Mouse (Mus musculus) midbrain, postnatal 0 days (tissue): ENCODE results near the gene Mmp9. TPM values are rescaled to one million over a fixed set of nuclear protein-coding genes. Genes with fewer than 3 reads are reported as not detected.

Experiments used
- ATAC-seq: fragments of 200-750 bp; cut with Nextera tagmentation; 2 replicates; pipeline ENCODE4 v1.8.0; 2017; ENCODE audit warnings: moderate number of reproducible peaks, mild to moderate bottlenecking, moderate TSS enrichment, moderate library complexity; ENCODE audit not compliant: low FRiP score
- DNase-seq: peaks from one replicate; pipeline ENCODE4 v3.0.0-alpha.2; 2015; ENCODE audit warnings: low spot score
- H3K27ac ChIP-seq: fragments of 300-500 bp; sonication (generic); 2 replicates; pipeline ENCODE4 v1.5.1; 2014; ENCODE audit warnings: low read depth, mild to moderate bottlenecking, low read length, mixed read lengths
- H3K27me3 ChIP-seq: fragments of 300-500 bp; sonication (generic); 2 replicates; pipeline ENCODE4 v1.6.1; 2014; ENCODE audit warnings: low read length, control low read depth, mixed read lengths; ENCODE audit not compliant: insufficient read depth
- H3K36me3 ChIP-seq: fragments of 300-500 bp; sonication (generic); 2 replicates; pipeline ENCODE4 v1.6.1; 2014; ENCODE audit warnings: low read length, control low read depth, mixed read lengths; ENCODE audit not compliant: insufficient read depth
- H3K4me1 ChIP-seq: fragments of 300-500 bp; sonication (generic); 2 replicates; pipeline ENCODE4 v1.6.1; 2014; ENCODE audit warnings: mild to moderate bottlenecking, control low read depth, antibody characterized with exemption, low read length, mixed read lengths; ENCODE audit not compliant: insufficient read depth
- H3K4me2 ChIP-seq: fragments of 300-500 bp; sonication (generic); 2 replicates; pipeline ENCODE4 v1.6.1; 2014; ENCODE audit warnings: low read depth, mild to moderate bottlenecking, low read length, mixed read lengths; ENCODE audit not compliant: poor library complexity, severe bottlenecking
- H3K4me3 ChIP-seq: fragments of 300-500 bp; sonication (generic); 2 replicates; pipeline ENCODE4 v1.5.1; 2014; ENCODE audit warnings: low read depth, mild to moderate bottlenecking, low read length, moderate library complexity
- H3K9ac ChIP-seq: fragments of 300-500 bp; sonication (generic); replicated peaks from 2 replicates; pipeline ENCODE4 v1.6.1; 2014; ENCODE audit warnings: mild to moderate bottlenecking, low read length, moderate library complexity, mixed read lengths; ENCODE audit not compliant: poor library complexity, severe bottlenecking
- H3K9me3 ChIP-seq: fragments of 300-500 bp; sonication (generic); 2 replicates; pipeline ENCODE4 v1.6.1; 2016; ENCODE audit warnings: low read length, control low read depth
- CTCF ChIP-seq: IDR thresholded peaks from 2 replicates; pipeline ENCODE4 v1.5.1; 2016; ENCODE audit warnings: antibody characterized with exemption, mild to moderate bottlenecking
- WGBS: fragments of 180-500 bp; shearing (Covaris S2); extraction: QIAGEN DNeasy Blood & Tissue Kit; methylation state at CpG from one replicate; pipeline ENCODE4 v1.1.7; 2014; 5-methylcytosine and 5-hydroxymethylcytosine counted together
- polyA plus RNA-seq: library from polyadenylated mRNA; unstranded; fragments of >200 nt; fragmentation: Nextera tagmentation; extraction: Ambion mirVana; gene quantifications from 2 replicates; pipeline ENCODE4 v1.2.1, GENCODE M21; 2015
- total RNA-seq: library from RNA; depleted of rRNA; stranded (reverse); fragments of >200 nt; gene quantifications from 2 replicates; pipeline ENCODE4 v1.2.3, GENCODE M21; 2014

Gene Mmp9
- total and polyA plus RNA-seq, 2 experiments from 2014 or later, result 7.1 to 13.4 TPM

DNA sequence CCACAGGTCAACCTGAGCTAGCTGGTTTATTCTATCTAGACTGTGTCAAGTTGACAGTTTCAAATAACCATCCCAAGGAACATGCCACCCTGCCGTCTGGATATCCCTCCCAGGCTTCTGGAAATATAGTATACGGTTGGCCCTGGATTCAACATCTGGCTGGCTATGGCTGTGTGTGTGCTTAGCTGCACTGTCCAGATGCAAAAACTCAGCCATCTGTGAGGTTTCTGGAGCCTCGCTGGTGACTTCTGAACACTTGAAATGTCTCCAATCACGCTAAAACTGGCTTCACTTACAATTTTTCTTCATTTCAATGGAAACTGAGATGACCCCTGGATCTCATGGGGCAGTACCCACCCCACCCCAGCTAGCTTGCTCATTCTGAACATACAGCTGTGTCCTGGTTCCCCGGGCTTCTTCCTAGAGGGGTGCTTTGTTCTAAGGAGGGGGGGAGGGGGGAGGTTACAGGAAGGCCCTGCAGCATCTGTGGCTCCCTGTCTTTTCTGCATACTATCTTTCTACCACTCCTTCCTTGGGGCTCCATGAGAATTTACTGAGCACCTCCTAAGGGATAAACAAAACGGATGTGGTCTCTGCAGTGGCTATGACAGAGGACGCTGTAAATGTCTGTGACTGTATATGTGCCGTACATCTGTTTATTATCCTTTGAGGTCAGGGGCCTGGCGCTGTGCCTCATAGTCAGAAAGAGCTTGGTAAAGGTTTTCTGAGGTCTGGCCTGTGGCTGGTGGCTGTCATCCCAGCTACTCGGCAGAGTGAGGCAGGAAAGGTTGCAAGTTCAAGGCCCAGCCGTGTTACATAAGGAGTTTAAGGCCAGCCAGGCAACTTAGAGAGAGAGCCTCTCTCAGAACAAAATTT is 9.6 kb upstream of the Mmp9 start:
- Histone ChIP-seq H3K9ac (no peak overlapping the region), H3K27ac (no peak overlapping the region), H3K4me1 (no peaks in the 10 kb centered on the region), H3K4me3 (no peak overlapping the region), H3K4me2 (no peak overlapping the region), H3K36me3 (no peaks in the 10 kb centered on the region), H3K27me3 (no peaks in the 10 kb centered on the region), H3K9me3 (no peaks in the 10 kb centered on the region)
- DNase-seq (no peak), ATAC-seq (no peak)
- no peak for TF ChIP-seq CTCF
- 60% methylated on average over 11 of the region's 11 CpGs for WGBS

DNA sequence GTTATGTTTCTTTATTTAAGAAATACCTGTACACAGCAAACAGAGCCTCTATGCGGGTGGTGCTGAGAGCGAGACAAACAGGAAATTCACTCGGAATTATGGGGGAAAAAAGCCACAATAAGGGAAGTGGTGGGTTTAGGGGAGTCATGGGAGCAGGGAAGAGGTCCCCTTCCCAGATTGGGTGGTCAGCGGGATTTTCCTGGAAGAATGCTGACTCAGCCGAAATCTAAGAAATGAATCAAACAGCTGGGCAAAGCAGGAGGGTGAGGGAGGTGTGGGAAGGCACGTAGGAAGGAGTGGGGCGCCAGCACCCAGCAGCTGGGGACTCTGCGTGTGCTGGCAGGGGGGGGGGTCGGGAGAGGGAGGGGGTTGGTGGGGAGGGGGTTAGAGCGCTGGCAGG is 7.0 kb upstream of the Mmp9 start:
- 54% methylated on average over 6 of the region's 10 CpGs for WGBS
- no peak for TF ChIP-seq CTCF
- H3K36me3 ChIP-seq, result no peaks in the 10 kb centered on the region

DNA sequence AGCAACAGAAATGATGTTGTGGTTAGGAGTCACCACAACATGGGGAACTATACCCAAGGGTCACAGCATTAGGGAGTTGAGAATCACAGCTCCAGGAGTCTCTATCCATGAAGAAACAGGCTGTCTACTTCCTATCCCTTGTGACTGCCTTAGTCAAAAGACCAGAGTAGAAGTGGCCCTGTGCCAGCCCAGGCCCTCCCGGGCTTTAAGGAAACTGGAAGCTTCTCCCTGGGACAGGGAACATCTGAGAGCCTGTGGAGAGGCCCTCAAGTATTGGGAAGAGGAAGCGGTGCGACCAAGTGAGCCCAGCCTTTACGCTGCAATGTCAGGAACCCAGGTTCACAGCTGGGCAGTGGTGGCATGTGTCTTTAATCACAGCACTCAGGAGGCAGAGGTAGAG is 4.6 kb upstream of the Mmp9 start:
- Histone ChIP-seq H3K27ac (no peak overlapping the region), H3K27me3 (0 out of 2 replicates have a peak, but pooled peaks cover 3% of the 10 kb centered on the region), H3K9ac (no peak overlapping the region), H3K4me2 (no peak overlapping the region), H3K4me3 (no peak overlapping the region), H3K4me1 (0 out of 2 replicates have a peak, but pooled peaks cover 14% of the 10 kb centered on the region), H3K36me3 (no peaks in the 10 kb centered on the region), H3K9me3 (no peaks in the 10 kb centered on the region)
- no peak for TF ChIP-seq CTCF
- DNase-seq (no peak), ATAC-seq (no peak)
- 72% methylated on average over 4 of the region's 4 CpGs for WGBS

More for the DNA sequence above, 7.0 kb upstream of the Mmp9 start:
- H3K9me3 ChIP-seq, result no peaks in the 10 kb centered on the region
- ATAC-seq, result no peak
- H3K27me3 ChIP-seq, result no peaks in the 10 kb centered on the region
- DNase-seq, result no peak
- H3K4me2 ChIP-seq, result no peak overlapping the region
- H3K27ac ChIP-seq, result no peak overlapping the region
- no peak overlapping the region for H3K9ac ChIP-seq
- no peak overlapping the region for H3K4me3 ChIP-seq
- 0 out of 2 replicates have a peak, but pooled peaks cover 6% of the 10 kb centered on the region for H3K4me1 ChIP-seq

DNA sequence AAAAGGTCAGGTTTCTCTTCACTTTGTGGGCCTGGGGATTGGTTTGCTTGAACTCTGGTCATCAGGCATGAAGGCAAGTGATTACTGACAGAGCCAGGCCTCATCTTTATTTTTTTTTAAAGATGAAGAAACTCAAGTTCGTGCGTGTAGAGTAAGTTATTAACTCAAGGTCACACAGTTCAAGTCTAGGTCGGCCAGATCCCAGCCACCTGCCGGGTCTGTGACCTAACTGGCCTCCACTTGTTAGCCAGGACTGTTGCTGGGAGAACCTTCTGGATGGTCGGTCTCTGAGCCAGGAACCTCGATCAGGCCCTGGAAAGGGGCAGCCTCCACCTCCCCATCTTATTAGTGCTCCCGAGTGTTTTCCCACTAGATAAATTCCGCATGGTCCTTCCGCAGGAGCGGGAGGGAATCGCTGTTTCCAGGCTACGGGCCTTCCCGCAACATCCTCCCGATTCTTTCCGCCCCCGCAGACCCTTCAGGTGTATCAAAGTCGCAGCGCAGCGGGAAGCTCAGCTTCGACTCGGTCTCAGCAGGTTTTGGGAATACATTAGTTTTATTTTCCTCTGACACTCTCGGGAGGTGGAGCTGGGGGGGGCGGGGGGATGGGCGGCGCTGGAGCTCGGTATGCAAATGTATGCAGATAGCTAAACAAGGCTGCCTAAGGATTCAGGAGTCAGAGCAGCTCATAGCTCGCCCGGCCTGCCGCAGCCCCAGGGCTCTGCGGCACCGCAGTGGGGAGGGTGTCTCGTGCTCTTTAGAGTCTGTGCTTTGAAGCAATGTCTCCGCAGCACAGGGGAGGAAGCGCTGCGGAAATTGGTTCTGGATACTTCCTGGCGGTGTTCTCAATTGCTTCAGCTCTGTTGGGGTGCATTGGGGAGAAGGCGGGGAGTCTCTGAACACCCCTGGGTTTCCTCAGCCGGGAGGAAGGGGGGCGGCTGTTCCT is 2.2 kb upstream of the Mmp9 start:
- Histone ChIP-seq H3K4me3 (peak overlapping the region; percentile 36), H3K9ac (peak overlapping the region; percentile 52; the same call in 1 of the 2 replicates), H3K4me1 (0 out of 2 replicates have a peak, but pooled peaks cover 14% of the 10 kb centered on the region), H3K36me3 (no peaks in the 10 kb centered on the region), H3K4me2 (peak overlapping the region; percentile 67), H3K27me3 (0 out of 2 replicates have a peak, but pooled peaks cover 3% of the 10 kb centered on the region), H3K27ac (peak overlapping the region; percentile 80), H3K9me3 (no peaks in the 10 kb centered on the region)
- no peak for TF ChIP-seq CTCF
- WGBS, result 3% methylated on average over 39 of the region's 39 CpGs
- DNase-seq (peak; percentile 79), ATAC-seq (peak; percentile 90)

DNA sequence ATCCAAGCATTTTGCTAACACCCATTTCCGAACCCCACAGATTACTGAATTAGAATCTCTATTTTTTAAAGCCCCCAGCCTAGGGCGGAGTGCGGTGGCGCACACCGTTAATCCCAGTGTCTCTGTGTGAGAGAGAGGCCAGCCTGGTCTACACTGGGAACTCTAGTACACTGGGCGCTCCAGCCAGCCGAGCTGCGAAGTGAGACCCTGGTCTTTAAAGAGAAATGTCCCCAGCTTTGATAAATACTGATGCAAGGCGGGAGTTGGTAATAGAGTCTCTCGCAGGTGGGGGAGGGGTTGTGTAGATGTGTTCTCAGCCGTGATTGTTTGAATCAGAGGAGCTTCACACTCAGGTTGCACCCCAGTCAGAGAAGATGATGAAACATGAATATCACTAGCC is 1.5 kb upstream of the Mmp9 start:
- under 1% methylated on average over 11 of the region's 11 CpGs for WGBS

More for the DNA sequence above, 1.5 kb upstream of the Mmp9 start:
- peak overlapping the region; percentile 67 for H3K4me2 ChIP-seq
- H3K9ac ChIP-seq, result 0 out of 2 replicates have a peak overlapping the region, but pooled peaks have one; percentile 52
- peak; percentile 59 for ATAC-seq
- peak overlapping the region; percentile 80 for H3K27ac ChIP-seq
- H3K27me3 ChIP-seq, result 0 out of 2 replicates have a peak, but pooled peaks cover 3% of the 10 kb centered on the region
- DNase-seq, result peak; percentile 43
- TF ChIP-seq CTCF, result no peak
- peak overlapping the region; percentile 36 for H3K4me3 ChIP-seq
- 0 out of 2 replicates have a peak, but pooled peaks cover 14% of the 10 kb centered on the region for H3K4me1 ChIP-seq
- no peaks in the 10 kb centered on the region for H3K9me3 ChIP-seq
- no peaks in the 10 kb centered on the region for H3K36me3 ChIP-seq
